Mouse (Mus musculus): ENCODE data around the gene Isy1.
"Not testable (repeated sequence)": the region's sequence is repeated elsewhere in the genome, so short reads cannot be mapped to it uniquely, and the experiment has no call there.

Isy1 gene

DNA sequence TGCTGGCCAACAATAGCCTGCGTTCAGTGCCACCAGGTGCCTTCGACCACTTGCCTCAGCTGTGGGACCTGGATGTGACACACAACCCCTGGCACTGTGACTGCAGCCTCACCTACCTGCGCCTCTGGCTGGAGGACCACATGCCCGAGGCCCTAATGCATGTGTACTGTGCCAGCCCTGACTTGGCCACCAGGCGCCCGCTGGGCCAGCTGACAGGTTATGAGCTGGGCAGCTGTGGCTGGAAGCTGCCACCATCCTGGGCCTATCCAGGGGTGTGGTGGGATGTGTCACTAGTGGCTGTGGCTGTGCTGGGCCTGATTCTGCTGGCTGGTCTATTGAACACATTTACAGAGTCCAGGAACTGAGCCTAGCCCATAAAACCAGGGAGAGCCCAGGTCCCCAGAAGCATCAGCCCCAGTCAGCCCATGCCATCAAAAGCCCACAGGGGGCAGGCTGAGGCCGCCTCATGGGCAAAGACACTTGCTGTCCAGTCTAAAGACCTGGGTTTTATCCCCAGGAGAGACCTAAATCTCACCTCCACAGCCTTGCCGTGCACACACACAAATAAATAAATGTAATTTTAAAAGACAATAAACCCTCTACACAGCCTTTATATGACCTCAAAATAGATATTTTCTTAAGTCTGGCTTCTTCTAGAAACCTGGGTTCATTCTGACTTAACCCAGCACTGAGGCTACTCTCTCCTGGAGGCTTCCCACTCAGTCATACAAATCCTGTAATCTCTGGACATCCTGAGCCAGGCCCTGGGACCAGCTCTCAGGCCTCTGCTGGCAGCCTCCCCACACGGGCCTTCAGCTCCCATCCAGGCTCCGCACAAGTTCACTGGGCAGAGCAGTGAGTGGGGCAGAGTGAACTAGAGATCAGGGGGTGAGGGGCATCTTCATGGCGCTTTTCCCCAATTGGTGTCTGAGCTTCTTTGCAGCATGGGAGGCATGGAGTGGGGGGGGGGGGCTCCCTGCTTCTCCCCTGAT lies 59.1 kb downstream of the Isy1 start:
- no peak for DNase-seq (ENCODE audit: low read depth, low spot score)

DNA sequence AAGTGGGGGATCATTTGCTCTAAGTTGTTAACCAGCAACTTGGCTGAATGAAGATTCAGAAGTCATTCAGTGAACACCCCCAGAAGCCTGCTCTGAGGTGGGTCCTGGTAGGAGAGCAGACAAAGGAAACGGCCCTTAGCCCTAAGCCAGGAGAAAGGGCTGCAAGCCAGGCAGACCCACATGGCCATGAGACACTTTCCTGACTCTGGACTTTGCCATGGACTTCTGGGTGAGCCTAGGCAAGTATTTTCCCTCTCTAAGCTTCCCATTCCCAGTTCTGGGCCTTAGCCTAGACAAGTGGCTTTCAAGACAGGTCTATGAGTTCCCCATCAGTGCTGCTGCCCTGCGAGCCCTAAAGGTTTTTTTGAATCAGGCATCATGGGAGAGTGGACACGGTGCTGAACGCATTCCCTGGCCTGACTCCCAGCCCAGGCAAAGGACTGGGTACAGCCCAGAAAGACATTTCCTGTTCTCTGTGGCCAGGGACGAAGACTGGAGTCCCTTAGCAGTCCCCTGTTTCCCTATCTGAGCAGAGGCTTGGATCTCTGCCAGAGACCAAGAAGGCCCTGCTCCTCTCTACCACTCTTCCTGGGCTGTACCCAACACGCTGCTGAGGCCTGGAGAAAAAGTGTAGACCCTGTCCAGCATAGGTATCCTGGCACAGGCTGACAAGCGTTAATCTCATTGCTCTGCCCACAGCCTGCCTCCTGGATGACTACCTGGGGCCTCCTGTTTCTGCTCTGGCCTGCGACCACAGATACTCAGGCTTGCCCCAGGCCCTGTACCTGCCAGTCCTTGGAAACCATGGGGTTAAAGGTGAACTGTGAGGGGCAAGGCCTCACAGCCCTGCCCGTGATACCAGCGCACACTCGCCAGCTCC lies 60.1 kb downstream of the Isy1 start:
- DNase-seq (ENCODE audit: low read depth, low spot score) = no peak

DNA sequence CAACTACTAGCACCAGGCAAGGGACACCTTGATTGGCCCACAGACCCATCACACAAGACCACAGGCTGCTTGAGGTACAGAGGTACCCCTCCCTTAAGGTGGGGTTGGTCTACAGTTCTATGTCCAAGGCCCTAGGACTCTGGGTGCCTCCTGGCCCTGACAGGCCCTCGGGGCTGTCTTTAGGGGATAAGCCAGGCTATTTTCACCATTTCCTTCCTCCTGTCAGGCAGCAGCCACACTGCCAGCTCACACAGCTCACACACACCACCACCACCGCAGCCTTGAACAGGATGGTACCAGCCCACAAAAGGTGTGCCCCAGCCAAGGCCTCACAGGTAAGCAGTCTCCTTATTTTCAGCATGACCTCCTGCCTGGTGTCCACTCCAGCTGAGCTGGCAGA lies 60.8 kb downstream of the Isy1 start, which contains the start of gene Gp9:
Gene Gp9, plus strand, starts transcription at position 231 of the 400 bp plus-strand sequence.
- no peak for DNase-seq (ENCODE audit: low read depth, low spot score)

DNA sequence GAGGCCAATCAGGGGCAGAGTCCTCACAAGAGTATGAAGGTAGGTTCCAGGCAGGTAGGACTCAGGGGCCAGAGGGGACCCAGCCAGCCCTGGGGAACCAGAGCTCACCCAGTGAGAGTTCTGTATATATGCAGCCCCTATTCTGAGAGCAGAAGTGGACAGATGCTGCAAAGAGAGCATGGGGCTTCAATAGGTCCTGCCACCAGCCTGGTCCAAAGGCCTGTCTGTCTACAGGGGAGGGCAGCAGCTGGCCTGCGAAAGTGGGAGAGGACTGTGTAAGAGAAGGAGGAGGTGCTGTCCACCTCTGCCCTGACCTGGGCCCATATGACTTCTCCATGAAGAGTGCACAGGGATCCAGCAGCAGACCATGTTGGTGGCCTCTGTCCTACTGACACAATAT lies 61.9 kb downstream of the Isy1 start:
- no peak for DNase-seq (ENCODE audit: low read depth, low spot score)

DNA sequence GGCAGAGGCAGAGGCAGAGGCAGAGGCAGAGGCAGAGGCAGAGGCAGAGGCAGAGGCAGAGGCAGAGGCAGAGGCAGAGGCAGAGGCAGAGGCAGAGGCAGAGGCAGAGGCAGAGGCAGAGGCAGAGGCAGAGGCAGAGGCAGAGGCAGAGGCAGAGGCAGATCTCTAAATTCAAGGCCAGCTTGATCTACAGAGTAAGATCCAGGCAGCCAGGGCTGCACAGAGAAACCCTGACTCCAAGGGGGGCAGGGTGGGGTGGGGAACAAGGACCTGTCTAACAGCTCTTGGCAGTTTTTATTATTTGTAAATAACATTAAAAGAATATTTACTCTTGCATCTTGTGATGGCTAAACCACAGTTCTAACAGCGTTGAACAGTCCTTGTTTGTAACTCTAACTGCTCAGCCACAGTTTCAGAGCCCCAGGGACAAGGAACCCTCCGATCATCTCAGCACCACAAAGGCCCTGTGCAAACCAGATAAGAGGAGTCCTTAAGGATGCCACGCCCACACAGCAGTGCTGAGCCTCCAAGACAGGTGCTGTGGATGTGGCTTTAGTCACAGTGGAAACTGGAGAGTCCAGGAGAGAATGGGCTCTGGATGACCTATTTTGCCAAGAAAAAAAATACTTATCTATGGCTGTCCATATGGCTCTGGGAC lies 62.9 kb downstream of the Isy1 start:
- DNase-seq (ENCODE audit: low read depth, low spot score) = no peak

DNA sequence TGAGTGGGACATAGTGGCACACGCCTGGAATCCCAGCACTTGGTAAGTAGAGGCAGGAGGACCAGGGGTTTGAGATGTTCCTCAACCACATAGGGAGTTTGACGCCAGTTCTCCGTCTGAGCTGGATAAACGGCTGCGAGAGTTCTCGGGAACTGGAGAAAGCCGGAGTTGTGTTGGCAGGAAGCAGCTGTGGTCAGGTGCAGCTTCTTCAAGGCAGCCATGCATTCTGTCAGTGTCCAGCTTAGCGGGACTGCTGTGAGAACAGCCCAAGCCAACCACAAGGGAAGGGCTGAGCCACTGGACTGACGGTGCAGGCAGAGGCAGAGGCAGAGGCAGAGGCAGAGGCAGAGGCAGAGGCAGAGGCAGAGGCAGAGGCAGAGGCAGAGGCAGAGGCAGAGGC lies 63.7 kb downstream of the Isy1 start:
- no peak for DNase-seq (ENCODE audit: low read depth, low spot score)

DNA sequence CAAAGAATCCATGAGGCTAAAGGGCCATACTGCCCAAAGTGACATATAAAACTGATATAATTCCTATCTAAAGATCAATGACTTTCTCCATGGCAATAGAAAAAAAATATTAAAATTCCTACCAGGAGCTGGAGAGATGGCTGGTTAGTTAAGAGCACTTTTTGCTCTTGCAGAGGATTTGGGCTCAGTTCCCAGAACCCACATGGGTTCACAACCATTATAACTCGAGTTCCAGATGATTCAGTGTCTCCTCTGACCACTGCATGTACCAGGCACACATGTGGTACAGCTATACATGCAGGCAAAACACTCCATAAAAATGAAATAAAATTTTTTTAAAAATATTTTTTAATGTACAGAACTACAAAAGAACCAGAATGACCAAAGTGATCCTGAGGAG lies 64.1 kb downstream of the Isy1 start:
- DNase-seq (ENCODE audit: low read depth, low spot score) = no peak

DNA sequence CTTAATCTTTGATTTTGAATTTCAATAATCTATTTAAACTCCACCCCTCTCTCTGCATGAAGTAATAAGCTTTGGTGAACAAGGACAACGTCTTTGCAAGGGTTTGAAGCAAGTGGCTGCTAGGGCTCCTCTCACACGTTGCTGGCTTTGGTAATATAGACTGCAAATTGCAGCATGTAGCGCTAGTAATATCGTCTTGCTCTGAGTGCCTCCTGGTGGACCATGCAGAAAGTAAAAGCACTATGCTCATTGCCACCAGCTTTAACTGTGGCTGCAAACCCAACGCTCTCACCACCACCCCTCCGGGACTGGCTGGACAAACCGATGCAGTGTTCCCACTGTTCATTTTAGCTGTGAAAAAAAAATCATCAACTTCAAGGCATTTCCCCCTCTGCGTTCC lies 68.0 kb downstream of the Isy1 start:
- no peak for DNase-seq (ENCODE audit: low read depth, low spot score)

DNA sequence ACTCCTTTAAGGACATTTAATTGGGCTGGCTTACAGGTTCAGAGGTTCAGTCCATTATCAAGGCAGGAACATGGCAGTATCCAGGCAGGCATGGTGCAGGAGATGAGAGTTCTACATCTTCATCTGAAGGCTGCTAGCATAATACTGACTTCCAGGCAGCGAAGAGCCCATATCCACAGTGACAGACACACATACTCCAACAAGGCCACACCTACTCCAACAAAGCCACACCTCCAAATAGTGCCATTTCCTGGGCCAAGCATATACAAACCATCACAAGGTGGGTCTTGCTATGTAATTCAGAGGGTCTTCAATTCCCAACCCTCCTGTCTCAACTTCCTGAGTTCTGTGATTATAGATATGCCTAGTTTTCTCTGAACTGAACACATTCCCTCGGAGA lies 74.3 kb downstream of the Isy1 start:
- DNase-seq (ENCODE audit: low read depth, low spot score) = not testable (repeated sequence)
